Mouse (Mus musculus): Measurements from ENCODE around the gene Lrrc4. TPM values are rescaled to one million over a fixed set of nuclear protein-coding genes. Genes with fewer than 3 reads are reported as not detected.

Gene Lrrc4
- total RNA-seq, 2 experiments from 2014 or later, result 85.2 to 95.7 TPM

DNA sequence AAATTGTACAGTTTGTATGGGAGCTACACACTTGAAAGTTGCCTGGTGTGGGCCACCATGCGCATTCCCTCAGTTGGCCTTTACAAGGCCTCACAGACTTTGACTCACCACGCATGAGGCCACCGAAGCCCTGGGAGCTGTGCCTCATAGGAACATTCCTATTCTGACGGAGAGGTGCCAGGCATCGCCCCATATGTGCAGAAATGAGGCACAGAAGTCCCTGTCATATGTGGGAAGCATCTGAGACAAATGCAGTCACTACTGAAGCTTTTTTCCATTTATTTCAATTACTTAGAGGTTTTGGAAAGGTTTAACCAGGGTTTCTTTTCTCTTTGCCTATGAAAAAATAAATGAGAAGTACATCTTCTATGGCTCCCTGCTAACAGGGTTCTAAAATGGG lies 78.3 kb downstream of the Lrrc4 start:
- DNase-seq (ENCODE audit: low spot score in 2 of 2), result peak; percentile 37 to 47

GRCm38 (mm10) chr6:28751186-28751585 lies 80.4 kb downstream of the Lrrc4 start:
- intact Hi-C loops (cut with DNase I), result loop anchor here (10.0 kb wide), 1 partner anchor 206 kb away; no protein-coding TSS in a partner anchor
- no peak for DNase-seq (ENCODE audit: low spot score in 2 of 2)

More for the DNA sequence above, 78.3 kb downstream of the Lrrc4 start:
- intact Hi-C loops (cut with DNase I), result loop anchor here (10.0 kb wide), 1 partner anchor 208 kb away; no protein-coding TSS in a partner anchor

DNA sequence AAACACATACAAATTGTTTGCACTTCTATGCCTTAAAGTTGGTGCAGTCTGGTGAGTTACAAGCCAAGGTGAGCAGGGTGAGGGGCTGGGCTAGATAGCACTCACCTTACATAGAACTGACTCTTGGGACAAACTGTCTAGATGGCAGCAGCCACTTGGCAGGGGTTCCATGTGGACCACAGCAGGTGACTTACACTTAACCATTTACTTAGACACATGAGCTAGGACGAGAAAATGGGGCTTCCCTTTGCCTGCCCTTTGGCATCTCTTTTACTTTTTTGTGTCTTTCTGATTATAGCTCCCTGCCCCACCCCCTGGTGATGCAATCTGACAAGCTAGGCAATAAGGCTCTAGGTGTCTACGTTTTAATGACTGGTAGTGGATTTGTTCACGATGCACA lies 82.3 kb downstream of the Lrrc4 start:
- intact Hi-C loops (cut with DNase I), result no loop called here
- DNase-seq (ENCODE audit: low spot score in 2 of 2), result no peak

- no peak for DNase-seq (ENCODE audit: low spot score in 2 of 2)
Observed at GRCm38 (mm10) chr6:28747931-28748670, 83.4 kb downstream of the Lrrc4 start.

GRCm38 (mm10) chr6:28747025-28747424 lies 84.5 kb downstream of the Lrrc4 start:
- intact Hi-C loops (cut with DNase I), result no loop called here
- peak in 1 of 2 experiments; percentile 23 for DNase-seq (ENCODE audit: low spot score in 2 of 2)

More at GRCm38 (mm10) chr6:28747931-28748670, 83.4 kb downstream of the Lrrc4 start:
- intact Hi-C loops (cut with DNase I), result no loop called here

DNA sequence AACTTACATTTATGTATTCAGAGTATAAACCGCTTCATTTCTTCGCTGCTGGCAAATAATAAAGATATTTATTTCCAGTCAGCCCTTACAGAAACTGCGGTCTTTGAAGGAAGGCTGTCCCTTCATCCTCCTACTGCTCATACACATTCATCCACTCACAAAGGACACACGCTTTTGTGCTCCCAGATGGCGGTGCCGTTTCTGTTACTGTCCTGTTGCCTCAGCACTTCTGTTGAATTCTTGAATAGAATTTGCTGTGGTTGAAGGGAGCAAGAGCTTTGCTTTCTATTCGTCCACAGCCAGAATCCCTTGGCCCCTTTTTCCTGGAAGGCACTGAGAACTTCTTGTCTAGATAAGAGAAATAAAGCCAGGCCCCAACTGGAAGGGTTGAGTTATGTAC lies 85.7 kb downstream of the Lrrc4 start:
- DNase-seq (ENCODE audit: low spot score in 2 of 2), result no peak
- intact Hi-C loops (cut with DNase I), result no loop called here

- DNase-seq (ENCODE audit: low spot score in 2 of 2), result no peak
- intact Hi-C loops (cut with DNase I), result no loop called here
Observed at GRCm38 (mm10) chr6:28743586-28743985, 88.0 kb downstream of the Lrrc4 start.

- intact Hi-C loops (cut with DNase I), result no loop called here
- no peak for DNase-seq (ENCODE audit: low spot score in 2 of 2)
Observed at GRCm38 (mm10) chr6:28737601-28738000, 93.9 kb downstream of the Lrrc4 start.

- intact Hi-C loops (cut with DNase I), result no loop called here
- no peak for DNase-seq (ENCODE audit: low spot score in 2 of 2)
Observed at GRCm38 (mm10) chr6:28736665-28737064, 94.9 kb downstream of the Lrrc4 start.

GRCm38 (mm10) chr6:28735116-28735515 lies 96.4 kb downstream of the Lrrc4 start:
- intact Hi-C loops (cut with DNase I), result no loop called here
- DNase-seq (ENCODE audit: low spot score in 2 of 2), result no peak

GRCm38 (mm10) chr6:28733884-28734647 lies 97.5 kb downstream of the Lrrc4 start:
- intact Hi-C loops (cut with DNase I), result no loop called here
- DNase-seq (ENCODE audit: low spot score in 2 of 2), result no peak

GRCm38 (mm10) chr6:28731246-28731645 lies 100.3 kb downstream of the Lrrc4 start:
- intact Hi-C loops (cut with DNase I), result no loop called here
- no peak for DNase-seq (ENCODE audit: low spot score in 2 of 2)

GRCm38 (mm10) chr6:28729649-28730048 lies 101.9 kb downstream of the Lrrc4 start:
- intact Hi-C loops (cut with DNase I), result no loop called here
- DNase-seq (ENCODE audit: low spot score in 2 of 2), result no peak

DNA sequence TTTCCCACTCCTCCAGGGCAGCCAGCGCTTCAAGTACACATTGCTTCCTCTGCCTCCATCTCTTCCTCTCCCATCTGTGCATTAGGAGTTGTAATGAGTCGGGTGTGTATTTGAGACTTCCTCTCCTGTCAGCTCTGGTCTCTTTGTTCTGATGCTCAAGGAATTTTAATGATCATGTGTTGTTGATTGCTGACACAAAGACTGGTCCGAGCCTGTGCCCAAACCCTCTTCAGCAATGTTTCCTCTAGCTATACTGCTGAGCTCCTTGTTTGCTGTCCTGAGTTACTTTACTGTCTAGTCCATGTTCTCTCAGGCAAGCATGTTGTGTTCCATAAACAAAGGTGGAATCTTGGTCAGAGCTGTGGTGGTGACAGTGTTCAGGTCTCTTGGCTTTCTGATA lies 102.3 kb downstream of the Lrrc4 start:
- no peak for DNase-seq (ENCODE audit: low spot score in 2 of 2)
- intact Hi-C loops (cut with DNase I), result no loop called here

GRCm38 (mm10) chr6:28724776-28725175 lies 106.8 kb downstream of the Lrrc4 start:
- intact Hi-C loops (cut with DNase I), result no loop called here
- no peak for DNase-seq (ENCODE audit: low spot score in 2 of 2)

- intact Hi-C loops (cut with DNase I), result no loop called here
Observed at GRCm38 (mm10) chr6:28723059-28723458, 108.5 kb downstream of the Lrrc4 start.

GRCm38 (mm10) chr6:28720391-28721171 lies 111.0 kb downstream of the Lrrc4 start:
- intact Hi-C loops (cut with DNase I), result no loop called here
- no peak for DNase-seq (ENCODE audit: low spot score in 2 of 2)

More at GRCm38 (mm10) chr6:28723059-28723458, 108.5 kb downstream of the Lrrc4 start:
- no peak for DNase-seq (ENCODE audit: low spot score in 2 of 2)

DNA sequence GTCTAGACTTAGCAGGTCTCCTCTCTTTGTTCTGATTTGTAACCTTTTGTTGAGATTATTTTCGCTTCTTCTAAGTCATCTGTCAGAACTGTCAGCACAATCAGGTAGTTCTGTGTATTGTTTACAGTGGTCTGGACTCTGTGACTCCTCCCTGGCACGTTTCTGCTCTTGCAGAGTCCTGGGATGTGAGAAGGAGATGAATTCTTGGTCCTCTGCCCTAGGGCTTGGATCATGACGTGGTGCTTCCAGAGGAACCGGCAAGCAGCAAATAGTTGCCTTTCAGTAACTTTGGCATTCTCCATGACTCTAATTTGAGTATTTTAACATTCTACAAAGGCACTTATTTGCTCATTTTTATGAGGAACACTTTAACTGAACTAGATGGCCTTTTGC lies 113.7 kb downstream of the Lrrc4 start:
- intact Hi-C loops (cut with DNase I), result no loop called here
- DNase-seq (ENCODE audit: low spot score in 2 of 2), result no peak

DNA sequence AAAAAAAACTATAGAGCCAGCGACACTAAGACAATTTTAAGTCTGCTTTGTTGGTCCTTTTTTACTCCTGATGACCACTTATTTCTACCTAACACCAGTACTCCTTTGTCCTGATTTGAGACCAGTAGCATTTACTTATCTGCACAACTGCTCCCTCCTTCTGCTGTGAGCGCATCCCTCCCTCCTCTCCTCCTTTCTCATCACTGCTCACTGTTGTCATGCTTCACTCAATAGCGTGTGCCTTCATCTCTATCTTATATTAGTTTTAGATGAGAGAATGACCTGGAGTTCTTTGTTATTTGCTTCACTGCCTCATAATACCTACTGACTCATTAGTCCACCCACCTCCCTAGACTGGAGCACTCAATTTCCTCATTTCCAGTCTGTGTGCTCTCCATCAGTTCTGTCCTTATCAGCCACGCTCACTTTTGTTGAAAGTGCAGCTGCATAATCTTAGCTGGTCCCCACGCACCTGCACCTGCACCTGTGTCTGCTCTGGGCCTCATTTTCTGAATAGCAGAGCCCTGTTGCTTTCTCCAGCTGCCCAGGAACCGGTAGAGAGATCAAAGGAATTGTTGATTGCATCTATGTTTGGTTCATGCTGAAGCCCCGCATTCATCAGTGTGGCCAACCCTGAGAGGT lies 114.2 kb downstream of the Lrrc4 start:
- intact Hi-C loops (cut with DNase I), result no loop called here
- DNase-seq (ENCODE audit: low spot score in 2 of 2), result no peak

All from left cerebral cortex, postnatal 14 days (tissue).